Mouse (Mus musculus): ENCODE results near the gene Fzd9.

The Fzd9 gene

DNA sequence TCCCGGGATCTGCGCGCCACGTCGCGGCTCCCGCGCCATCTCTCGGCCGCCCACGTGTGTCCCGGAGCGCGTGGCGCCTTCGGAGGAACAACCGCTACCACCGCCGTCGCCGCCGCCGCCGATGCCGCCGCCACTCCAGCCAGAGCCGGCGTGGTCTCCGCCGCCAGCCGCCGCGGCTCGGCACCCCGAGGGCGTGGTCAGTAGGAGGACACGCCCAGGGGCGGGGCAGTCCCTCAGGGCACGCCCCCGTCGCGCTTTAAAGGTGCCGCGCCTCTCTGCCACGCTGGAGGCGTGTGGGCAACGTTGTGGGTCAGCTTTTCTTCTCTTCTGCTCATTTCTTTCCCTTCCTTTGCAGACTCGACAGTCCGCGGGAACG, at the start of gene Fzd9:
Gene Fzd9 (minus strand): TSS at position 152 of the 376 bp plus-strand sequence.
- DNase-seq, result peak; percentile 87

GRCm38 (mm10) chr5:135292001-135292400, 41.0 kb upstream of the Fzd9 start:
- no peak for DNase-seq

- no peak for DNase-seq
These were observed 40.2 kb upstream of the Fzd9 start for GRCm38 (mm10) chr5:135291193-135291592.

- no peak for DNase-seq
These were observed 39.7 kb upstream of the Fzd9 start for GRCm38 (mm10) chr5:135290703-135291102.

- no peak for DNase-seq
These were observed 35.9 kb upstream of the Fzd9 start for GRCm38 (mm10) chr5:135286926-135287325.

- peak; percentile 76 for DNase-seq
These were observed 35.2 kb upstream of the Fzd9 start for GRCm38 (mm10) chr5:135286185-135286584.

GRCm38 (mm10) chr5:135285211-135285610, 34.2 kb upstream of the Fzd9 start:
- DNase-seq, result no peak

DNA sequence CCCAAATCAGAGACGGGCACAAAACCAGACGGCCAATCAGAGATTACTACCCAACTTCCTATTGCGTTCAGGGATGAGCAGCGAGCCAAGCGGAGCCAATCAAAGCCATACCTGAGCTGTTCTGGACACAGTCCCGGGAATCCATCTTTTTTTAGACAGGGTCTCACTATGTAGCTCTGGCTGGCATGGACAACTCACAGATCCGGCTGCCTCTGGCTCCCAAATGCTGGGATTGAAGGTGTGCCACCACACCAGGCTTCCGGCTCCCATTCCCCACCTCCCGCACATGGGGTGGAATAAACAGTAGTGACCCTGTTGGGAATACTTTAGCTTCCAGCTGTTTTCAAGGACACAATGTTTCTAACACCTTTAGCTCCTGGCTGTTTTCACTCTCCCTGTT, 29.2 kb upstream of the Fzd9 start:
- no peak for DNase-seq

- DNase-seq, result no peak
These were observed 25.6 kb upstream of the Fzd9 start for GRCm38 (mm10) chr5:135276597-135276996.

DNA sequence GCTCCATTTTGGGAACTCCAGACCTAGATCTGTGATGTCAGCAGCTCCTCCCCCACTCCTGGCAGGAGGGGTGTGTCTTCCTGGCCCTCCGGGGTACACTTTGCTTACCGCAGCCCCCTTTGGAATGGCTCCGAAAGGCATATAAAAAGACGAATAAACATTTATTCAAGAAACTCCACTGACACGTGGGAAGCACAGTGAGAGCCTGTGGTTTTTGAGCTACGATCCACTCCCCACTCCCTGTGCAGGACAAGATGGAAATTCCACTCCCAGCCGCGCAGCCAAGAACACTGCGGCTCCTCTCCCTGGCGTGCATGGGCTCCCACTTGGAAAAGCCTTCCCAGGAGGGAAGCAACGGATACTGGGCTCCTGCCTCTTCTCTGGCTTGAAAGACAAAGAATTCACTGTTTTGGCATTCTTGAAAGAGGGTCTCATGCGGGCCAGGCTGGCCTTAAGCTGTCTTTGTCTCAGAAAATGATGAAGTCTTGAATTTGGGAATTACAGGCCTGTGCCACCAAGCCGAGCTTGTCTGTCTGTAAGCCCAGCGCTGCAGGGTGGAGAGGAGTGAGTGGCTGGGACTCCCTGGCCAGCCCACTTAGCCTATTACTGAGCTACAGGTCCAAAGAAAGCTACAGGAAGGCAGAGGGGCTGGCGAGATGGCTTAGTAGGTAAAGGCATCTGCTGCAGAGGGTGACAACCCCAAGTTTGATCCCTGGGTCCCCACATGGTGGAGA, 23.8 kb upstream of the Fzd9 start:
- no peak for DNase-seq

- no peak for DNase-seq
These were observed 20.6 kb upstream of the Fzd9 start for GRCm38 (mm10) chr5:135271563-135272165.

- DNase-seq, result no peak
These were observed 19.3 kb upstream of the Fzd9 start for GRCm38 (mm10) chr5:135270361-135270760.

DNA sequence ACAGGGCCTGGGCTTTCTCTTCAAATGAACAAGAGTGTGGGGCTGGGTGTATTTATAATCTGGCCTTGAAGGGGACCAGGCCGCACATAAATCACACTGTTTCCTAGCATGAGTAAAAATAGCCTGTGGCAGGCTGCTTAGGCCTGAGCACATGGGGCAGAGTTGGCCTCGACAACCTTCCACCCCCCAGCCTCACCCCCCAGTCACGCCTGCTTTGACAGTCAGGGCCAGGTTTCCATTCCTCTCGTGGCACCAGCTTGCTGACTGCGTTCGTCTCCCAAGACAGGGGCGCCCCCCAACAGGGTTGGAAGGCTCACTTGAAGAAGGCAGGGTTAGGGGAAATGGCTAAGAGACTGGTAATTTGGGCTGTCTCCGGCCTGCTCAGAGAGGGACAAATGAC, 18.4 kb upstream of the Fzd9 start:
- no peak for DNase-seq

GRCm38 (mm10) chr5:135264548-135264947, 13.5 kb upstream of the Fzd9 start:
- DNase-seq, result no peak

DNA sequence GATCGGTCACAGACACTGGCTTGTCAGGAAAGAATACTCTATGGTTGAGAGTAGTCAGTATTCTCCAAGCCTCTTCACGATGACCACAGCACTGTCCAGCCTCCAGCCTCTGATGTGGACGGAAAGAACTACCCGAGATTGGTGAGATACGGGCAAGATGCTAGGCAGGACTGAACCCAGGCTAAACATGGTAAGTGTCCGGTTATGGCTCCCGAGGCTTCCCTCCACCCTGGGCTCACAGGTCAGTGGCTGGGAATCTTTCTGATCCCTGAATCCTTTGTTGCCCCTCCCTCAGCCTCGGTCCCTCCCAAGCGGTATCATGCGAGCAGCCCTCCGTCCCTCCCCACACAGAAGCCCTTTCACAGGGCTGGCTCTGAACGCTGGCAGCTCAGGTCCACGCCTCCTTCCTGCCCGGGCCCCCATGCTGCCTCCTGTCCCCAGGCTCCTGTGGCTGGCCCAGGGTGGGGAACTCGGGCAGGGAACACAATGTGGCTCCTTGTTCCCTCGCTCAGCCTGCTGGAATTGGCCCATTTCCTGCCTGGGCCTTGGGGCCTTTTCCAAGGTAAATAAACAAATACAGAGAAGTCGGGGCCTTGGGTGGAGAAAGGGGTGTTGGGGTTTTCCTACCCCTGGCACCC, 13.0 kb upstream of the Fzd9 start:
- DNase-seq, result peak; percentile 32

DNA sequence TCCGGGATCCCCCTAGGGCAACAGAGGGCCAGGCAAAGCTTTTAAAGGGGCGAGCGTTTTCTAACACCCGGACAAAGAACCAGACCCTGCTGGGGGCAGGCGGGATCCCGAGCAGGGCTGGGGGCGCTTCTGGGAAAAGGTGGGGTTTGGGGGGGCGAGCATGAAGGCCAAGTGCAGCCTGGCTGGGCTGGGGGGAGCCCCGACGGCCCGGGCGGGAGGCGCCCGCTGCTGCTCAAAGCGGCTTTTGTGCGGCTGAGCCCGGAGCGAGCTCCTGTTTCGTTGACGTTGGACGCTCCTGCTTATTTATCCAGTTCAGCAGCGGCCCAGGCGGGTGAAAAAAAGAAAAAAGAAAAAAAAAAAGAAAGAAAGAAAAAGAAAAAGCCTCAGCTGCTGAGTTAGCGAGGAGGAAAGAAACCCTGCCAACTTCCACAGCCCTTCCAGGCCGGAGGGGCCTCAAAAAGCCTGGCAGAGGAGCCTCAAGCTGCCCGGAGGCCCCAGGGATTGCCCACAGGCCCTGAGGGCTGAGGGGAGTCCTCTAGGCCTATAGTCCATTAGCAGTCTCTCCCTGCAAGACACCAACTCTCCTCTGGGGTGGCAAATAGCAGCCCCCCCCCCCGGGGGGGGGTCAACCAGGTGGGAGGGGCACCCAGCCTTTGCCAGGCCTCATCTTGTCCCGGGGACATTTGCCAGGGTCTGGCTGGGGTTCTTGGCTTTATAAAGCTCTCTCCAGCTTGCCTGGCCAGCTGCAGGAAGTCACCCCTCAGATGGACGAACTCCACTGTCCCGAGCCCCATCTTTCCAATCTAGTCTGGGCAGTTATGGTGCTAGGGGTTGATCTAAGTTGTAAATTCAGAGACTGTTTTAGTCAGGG, 7.5 kb upstream of the Fzd9 start:
- no peak for DNase-seq

GRCm38 (mm10) chr5:135257559-135257958, 6.5 kb upstream of the Fzd9 start:
- DNase-seq, result no peak

- no peak for DNase-seq
These were observed 5.1 kb upstream of the Fzd9 start for GRCm38 (mm10) chr5:135256166-135256565.

- DNase-seq, result no peak
These were observed 2.8 kb upstream of the Fzd9 start for GRCm38 (mm10) chr5:135253741-135254401.

DNA sequence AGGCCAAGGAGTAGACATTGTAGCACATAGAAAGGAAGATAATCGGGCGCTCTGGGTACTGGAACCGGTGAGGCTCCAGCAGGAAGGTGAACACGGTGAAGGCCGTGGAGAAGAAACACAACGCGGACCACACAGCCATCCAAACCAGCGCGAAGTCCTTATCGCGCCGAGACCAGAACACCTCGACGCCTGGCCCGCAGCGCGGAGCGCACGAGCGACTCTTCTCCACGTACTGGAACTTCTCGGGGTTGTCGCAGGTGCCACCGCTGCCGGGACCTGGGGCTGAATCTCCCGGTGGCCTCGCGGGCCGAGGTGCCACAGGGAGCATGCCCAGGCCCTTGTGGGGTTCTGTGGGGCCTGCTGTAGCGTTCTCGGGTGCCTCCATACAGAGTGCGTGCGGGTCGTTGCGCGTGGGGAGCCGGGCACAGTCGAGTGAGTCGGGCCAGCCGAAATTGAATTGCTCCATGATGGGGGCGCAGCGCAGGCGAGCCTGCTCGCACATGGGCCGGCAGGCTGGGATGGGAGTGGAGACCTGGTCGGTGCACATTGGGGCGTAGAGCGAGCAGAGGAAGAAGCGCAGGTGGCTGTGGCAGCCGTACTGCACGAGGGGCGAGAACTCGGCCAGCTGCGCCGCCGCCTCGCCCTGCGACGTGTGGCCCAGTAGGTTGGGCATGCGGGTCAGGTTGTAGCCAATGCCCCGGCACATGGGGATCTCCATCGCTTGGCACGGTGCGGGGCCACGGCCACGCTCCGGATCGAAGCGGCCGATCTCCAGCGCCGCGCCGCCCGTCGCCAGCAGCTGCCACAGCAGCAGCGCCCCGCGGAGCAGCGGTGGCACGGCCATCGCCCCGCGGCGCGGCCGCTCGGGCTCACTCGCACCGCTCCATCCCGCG, 598 bp downstream of the Fzd9 start:
- DNase-seq, result no peak

DNA sequence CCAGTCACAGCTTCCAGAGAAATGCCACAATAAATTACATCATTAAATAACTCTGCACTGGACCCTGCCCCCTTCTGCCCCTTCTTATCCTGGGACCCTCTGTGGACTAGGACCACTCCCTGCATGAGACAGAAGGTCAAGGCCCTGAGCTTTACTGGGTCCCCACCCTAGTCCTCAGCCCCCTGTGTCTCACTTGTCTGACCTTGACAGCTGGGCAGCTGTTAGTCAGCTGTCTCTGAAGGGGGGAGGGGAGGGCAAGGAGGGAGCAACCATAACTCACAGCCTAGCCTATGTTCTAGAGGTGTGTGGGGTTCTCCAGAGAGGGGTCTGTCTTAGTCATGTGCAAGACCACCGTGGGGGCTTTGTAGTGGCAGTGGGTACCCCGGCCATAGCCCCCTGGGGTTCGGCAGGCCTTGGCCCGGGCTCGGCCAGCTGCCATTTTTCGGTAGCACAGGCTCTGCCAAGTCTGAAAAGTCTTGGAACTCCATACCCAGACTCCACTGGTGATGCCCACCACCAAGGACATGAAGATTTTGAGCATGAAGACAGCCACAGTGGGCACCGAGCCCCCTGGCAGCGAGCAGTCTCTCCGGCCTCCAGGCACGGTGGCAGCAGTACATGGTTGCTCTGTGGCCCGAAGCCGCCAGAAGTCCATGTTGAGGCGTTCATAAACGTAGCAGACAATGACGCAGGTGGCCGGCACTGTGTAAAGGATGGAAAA, 1.9 kb downstream of the Fzd9 start:
- no peak for DNase-seq

All from kidney, adult 18-20 months (tissue).